Mouse (Mus musculus) adipocyte (in vitro differentiated cells): ENCODE data around the gene Nipsnap2.
"Not testable (repeated sequence)": the region's sequence is repeated elsewhere in the genome, so short reads cannot be mapped to it uniquely, and the experiment has no call there.

Experiments
- DNase-seq: peaks from one replicate; pipeline ENCODE4 v3.0.0-alpha.2; 2016; ENCODE audit warnings: low spot score

Nipsnap2 gene

DNA sequence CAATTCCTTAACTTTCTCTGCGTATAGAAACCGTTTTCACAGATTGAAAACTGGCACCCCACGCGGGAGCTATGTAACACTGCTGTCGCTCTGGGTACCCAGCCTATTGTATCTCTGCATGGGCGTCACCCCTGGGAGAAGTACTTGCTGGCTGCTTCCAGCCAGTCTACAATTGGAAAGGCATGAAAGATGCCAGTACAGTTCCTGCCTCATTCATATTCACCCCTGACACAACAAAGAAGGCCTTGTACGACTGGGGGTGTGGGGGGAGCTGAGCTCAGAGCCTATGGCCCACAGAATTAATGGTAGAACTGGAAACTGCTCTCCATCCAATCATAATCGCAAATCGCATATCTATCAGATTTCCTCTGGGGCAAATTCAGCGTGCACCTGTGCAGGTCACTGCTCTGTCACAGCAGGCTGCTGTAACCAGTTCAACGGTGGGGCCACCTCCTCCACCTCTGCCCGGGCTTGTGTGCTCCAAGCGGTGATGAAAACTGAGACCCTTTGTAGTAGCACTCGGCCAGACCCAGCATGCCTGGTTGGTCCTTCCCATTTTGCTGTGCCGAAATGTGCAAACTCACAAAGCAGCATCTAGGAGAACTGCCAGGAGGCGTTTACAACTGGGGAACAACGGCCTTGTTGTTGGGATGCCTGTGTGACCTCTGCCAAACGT lies 37.1 kb downstream of the Nipsnap2 start:
- no peak for DNase-seq

DNA sequence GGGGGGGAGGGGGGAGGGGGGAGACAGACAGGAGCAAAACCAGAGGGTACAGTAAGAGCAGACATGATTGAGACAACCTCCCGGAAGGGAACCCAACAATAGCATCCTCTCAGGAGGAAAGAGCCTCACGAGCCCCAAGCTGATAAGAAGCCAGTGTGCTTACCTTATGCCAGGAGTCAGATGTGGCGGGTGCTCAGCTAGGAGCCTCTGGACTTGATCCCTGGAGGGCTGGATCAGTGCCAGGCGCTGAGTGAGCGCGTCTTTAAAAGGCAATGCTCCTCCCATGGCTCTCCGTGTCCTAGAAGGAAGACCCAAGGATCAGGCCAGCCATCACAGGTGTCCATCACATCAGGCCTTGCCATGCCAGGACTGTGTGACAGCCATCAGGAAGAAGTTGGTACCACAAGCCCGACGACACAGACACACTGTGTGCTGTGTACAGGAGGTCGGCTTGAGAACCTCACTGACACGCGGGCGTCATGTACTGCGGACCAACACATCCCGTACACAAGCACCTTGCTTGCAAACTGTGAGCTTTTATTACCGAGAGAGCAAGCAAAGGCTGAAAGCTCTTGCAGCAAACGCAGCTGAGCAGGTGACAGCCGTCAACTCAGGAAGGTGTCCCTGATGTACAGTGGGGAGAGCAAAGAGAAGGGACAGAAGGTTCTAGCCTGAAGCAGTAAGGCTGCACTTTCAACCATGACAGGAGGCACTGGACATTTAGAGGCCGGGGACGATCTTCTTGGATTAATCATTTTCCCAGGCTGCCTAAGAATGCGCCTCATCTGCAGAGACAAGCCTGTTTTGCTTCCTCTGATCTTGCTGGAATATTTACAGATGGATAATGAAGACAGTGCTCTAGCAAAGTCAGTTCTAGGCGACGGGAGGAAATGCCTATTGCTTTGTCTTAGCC lies 45.8 kb downstream of the Nipsnap2 start:
- no peak for DNase-seq

DNA sequence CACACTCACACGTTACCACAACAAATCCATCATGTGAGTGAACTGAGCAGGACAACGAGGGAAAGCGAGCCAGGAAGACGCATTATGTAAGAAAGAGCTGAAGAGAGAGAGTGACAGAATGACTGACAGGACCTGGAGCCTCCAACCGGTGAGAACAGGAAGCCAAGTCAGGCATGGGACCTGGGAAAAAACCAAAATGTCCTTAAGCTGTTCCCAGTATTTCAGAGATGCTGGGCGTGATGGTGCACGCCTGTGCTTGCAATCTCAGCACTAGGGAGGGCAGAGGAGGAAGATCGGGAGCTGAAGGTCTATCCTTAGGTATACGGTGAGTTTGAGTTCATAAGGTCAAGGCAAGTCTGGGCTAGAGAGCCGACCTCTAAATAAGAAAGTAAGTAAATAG lies 47.6 kb downstream of the Nipsnap2 start:
- DNase-seq: no peak

- DNase-seq: not testable (repeated sequence)
These were observed 48.5 kb downstream of the Nipsnap2 start for GRCm38 (mm10) chr5:129773330-129773729.

GRCm38 (mm10) chr5:129774661-129775060 lies 49.8 kb downstream of the Nipsnap2 start:
- no peak for DNase-seq

DNA sequence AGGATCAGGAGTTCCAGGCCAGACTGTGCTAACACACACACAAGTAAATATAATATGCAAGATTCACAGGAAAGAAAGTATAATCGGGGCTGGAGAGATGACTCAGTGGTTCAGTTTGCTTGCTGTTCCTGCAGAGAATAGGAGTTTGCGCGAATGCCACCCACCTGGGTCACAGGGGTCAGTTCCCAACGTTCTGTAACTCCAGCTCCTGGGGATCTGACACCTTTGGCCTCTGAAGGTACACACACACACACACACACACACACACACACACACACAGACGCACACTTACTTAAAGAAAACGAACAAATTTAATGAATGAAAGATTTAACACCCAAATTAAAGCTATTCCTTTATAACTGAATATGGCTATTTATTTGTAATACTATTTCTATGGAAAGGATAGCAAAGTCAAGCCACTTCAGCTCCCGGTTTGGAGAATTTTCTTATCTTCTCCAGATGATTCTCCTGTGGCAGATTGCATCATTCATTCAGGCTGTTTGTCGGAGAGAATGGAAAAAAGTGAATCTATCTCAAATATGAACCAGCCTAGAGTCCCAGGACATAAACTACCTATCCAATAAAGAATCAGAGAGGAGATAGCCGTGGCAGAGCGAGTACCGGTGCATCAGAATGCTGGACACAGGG lies 53.6 kb downstream of the Nipsnap2 start:
- no peak for DNase-seq

- DNase-seq: peak; percentile 89
These were observed 54.3 kb downstream of the Nipsnap2 start for GRCm38 (mm10) chr5:129778996-129779716.

DNA sequence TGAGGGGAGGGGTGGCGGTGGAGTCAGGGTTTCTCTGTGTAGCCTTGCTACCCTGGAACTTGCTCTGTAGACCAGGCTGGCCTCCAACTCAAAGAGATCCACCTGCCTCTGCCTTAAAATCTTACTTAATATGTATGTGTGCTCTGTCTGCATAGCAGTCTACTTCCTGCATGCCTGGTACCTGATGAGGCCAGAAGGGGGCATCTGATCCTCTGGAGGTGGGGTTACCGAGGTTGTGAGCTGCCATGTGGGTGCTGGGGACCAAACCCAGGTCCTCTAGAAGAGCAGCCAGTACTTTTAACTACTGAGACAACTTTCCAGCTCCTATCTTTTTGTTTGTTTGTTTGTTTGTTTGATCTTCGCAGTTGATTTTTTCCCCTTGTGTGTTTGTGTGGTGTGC lies 55.3 kb downstream of the Nipsnap2 start:
- DNase-seq: no peak

GRCm38 (mm10) chr5:129782211-129782610 lies 57.3 kb downstream of the Nipsnap2 start:
- peak; percentile 79 for DNase-seq

GRCm38 (mm10) chr5:129785235-129785870 lies 60.5 kb downstream of the Nipsnap2 start:
- no peak for DNase-seq

DNA sequence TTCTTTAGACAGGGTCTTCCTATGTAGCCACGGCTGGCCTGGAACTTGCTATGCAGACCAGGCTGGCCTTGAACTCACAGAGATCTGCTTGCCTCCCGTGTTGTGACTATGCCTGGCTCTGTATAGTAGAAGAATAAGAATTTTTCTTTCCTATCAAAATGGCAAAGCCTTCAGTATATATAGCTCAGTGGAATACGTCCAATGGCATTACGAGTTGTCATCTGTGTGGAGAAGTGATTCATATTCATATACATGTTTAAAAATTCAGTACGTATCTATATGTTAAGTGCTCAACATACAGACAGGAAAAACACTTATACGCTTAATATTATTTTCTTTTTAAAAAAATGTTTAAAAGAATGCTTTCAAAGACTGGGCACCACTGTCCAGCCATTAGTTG lies 61.3 kb downstream of the Nipsnap2 start:
- no peak for DNase-seq

DNA sequence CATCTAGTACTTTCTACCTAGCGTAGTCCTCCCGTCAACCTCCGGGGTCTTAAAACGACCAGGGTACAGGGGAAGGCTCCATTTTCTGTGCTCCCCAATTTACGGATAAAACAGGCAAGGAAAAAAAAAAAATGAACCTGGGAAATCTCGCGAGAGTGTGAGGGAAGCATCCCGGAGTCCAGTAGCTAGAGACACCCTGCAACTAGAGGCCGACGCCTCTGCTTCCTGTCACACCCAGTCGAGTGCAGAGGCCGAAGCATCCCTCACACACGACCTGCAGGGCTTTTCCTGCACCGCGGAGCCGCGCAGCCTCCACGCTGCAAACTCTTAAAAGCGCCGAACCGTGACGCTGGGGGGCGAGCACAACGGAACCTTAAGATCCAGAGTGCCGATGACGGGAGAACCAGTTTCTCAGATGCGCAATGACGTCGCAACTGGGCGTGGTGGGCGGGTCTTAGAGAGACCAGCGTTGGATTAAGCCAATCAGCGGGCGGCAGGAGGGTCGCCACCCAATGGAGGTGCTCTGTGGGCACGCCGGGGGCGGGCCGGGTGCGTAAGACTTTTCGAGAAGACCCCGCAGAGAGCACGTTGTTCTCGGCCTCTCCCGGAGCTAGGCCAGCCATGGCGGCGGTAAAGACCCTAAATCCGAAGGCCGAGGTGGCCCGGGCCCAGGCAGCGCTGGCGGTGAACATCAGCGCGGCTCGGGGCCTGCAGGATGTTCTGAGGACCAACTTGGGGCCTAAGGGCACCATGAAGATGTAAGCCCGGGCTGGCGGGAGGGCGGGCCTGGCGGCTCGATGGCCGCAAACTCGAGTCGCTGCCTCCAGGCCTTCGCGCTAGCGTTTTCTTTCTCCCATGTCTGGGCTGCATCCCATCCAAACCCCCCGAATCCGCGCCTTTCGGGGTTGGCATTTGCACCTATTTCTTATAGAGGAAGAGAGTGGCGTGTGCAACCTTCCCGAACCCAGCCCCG lies 62.2 kb downstream of the Nipsnap2 start, which contains the start of gene Psph:
TSS of gene Psph (minus strand) at position 632 of the 973 bp plus-strand sequence.
- peak; percentile 99 for DNase-seq

GRCm38 (mm10) chr5:129787818-129788593 lies 63.1 kb downstream of the Nipsnap2 start:
- DNase-seq: no peak

DNA sequence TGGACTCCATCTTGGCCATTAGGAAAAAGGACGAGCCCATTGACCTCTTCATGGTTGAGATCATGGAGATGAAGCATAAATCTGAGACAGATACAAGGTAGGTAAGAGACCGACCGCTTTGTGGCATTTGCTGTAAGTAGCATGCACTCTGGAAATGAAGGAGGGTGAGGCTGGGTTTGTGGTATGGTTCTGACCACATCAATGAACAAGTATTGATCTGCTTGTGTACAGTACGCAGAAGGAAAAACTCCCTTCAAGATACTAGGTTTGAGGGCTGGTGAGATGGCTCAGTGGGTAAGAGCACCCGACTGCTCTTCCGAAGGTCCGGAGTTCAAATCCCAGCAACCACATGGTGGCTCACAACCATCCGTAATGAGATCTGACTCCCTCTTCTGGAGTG lies 65.7 kb downstream of the Nipsnap2 start:
- DNase-seq: not testable (repeated sequence)
